Mouse (Mus musculus): Measurements from ENCODE around the gene Spata48. TPM values are rescaled to one million over a fixed set of nuclear protein-coding genes. Genes with fewer than 3 reads are reported as not detected.

Gene Spata48
- polyA plus RNA-seq (2012; fragmentation: generic; extraction: Trizol), result not detected

GRCm38 (mm10) chr11:11461635-11462560, at the start of gene Spata48, which contains the start of gene Zpbp:
Gene Spata48, plus strand, starts transcription at chr11:11462094.
Gene Zpbp, minus strand, starts transcription at chr11:11462408.

Other genes starting within 250 kb of the Spata48 start
- under 1 TPM in 1 of 2 experiments, not detected in 1; 0.02 TPM for gene Zpbp, start 314 bp downstream of the Spata48 start, polyA plus RNA-seq (2012; fragmentation: generic; extraction: Trizol)
- not detected for gene 4930512M02Rik, start 165.7 kb downstream of the Spata48 start, polyA plus RNA-seq (2012; fragmentation: generic; extraction: Trizol)
- not detected for gene Ikzf1, start 222.9 kb downstream of the Spata48 start, polyA plus RNA-seq (2012; fragmentation: generic; extraction: Trizol)